Comparison of ENCODE assay signal across 8 mouse cellular contexts in the genomic region with DNA sequence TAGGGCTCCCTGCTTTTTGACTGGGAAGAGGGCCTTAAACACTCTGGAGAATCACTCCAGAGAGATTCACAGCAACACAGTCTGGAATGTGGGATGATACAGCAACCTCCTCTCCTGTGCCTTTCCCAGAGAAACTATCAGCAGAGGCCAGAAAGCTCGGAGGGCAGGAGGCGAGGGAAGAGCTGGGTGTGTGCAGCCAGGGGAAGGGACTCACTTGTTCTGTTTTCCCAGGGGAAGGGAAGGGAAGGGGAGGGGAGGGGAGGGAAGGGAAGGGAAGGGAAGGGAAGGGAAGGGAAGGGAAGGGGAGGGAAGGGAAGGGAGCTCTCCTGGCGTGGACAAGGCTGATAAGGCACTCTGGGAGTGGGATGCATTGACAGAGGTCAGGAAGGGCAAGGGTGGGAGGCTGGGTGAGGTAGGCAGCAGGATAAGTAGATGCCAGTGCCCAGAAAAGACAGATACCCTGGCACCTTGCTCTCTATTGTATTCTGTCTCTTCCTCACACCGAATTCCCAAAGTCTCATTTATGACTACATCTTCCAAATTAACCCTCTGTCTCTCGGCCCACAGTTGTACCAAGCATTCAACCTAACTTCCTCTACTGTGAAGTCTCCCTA. TPM values are rescaled to one million over a fixed set of nuclear protein-coding genes. Genes with fewer than 3 reads are reported as not detected.
DNase-seq lines count a peak whose midpoint lies in the region; ATAC-seq and TF ChIP-seq lines count a peak whose summit lies in the region.

No protein-coding gene starts in this region.

- WGBS in forebrain, postnatal 0 days = 23% methylated on average over 5 of the region's 5 CpGs
- 31% methylated on average over 5 of the region's 5 CpGs for WGBS in midbrain, embryonic 15.5 days

- peak overlapping the region; percentile 72 for H3K4me2 ChIP-seq in forebrain, postnatal 0 days (ENCODE audit: low read depth)
- H3K4me2 ChIP-seq in midbrain, embryonic 15.5 days = peak overlapping the region; percentile 83

- no peak for ATAC-seq in forebrain, postnatal 0 days
- ATAC-seq in midbrain, embryonic 15.5 days (replicated peaks) = no peak

- peaks cover 17% of the 10 kb centered on the region for H3K4me1 ChIP-seq in forebrain, postnatal 0 days (ENCODE audit: insufficient read depth)
- H3K4me1 ChIP-seq in midbrain, embryonic 15.5 days = peaks cover 41% of the 10 kb centered on the region

- peak overlapping the region; percentile 62; the same call in 1 of the 2 replicates for H3K27ac ChIP-seq in forebrain, postnatal 0 days (ENCODE audit: low read depth, low read length)
- 0 out of 2 replicates have a peak overlapping the region, but pooled peaks have one; percentile 98 for H3K27ac ChIP-seq in midbrain, embryonic 15.5 days

- no peaks in the 10 kb centered on the region for H3K9me3 ChIP-seq in forebrain, postnatal 0 days (ENCODE audit: low read length)
- H3K9me3 ChIP-seq in midbrain, embryonic 15.5 days = no peaks in the 10 kb centered on the region

- H3K9ac ChIP-seq in forebrain, postnatal 0 days = peak overlapping the region; percentile 97
- H3K9ac ChIP-seq in midbrain, embryonic 15.5 days = peak overlapping the region; percentile 96

- H3K27me3 ChIP-seq in forebrain, postnatal 0 days (ENCODE audit: insufficient read depth, low read length) = no peaks in the 10 kb centered on the region
- H3K27me3 ChIP-seq in midbrain, embryonic 15.5 days (replicated peaks) = no peaks in the 10 kb centered on the region

- TF ChIP-seq CTCF in forebrain, postnatal 0 days (IDR thresholded peaks at IDR 0.05; ENCODE audit: low read depth) = no peak

- peak; percentile 14 for DNase-seq in kidney, adult 9 months
- no peak for DNase-seq in kidney, postnatal 4 days
- no peak for DNase-seq in forebrain, postnatal 0 days
- DNase-seq in kidney, postnatal 14 days = peak; percentile 34
- DNase-seq in ovary, postnatal 36 days (ENCODE audit: low spot score) = no peak
- DNase-seq in spleen, postnatal 4 days (ENCODE audit: low spot score in 2 of 2) = no peak
- DNase-seq in urinary bladder, postnatal 25 days (ENCODE audit: low spot score) = no peak

- H3K4me3 ChIP-seq in forebrain, postnatal 0 days (ENCODE audit: low read depth, low read length) = peak overlapping the region; percentile 91
- peak overlapping the region; percentile 76 for H3K4me3 ChIP-seq in midbrain, embryonic 15.5 days

- H3K36me3 ChIP-seq in forebrain, postnatal 0 days (ENCODE audit: insufficient read depth) = peaks cover 43% of the 10 kb centered on the region
- H3K36me3 ChIP-seq in midbrain, embryonic 15.5 days (replicated peaks) = peaks cover 33% of the 10 kb centered on the region

RNA-seq across cellular contexts. Expression of a gene that starts 2.7 kb away (rescaled TPM):
- total RNA-seq in forebrain, postnatal 0 days (2014; rRNA removed) = 93.5 and 135 TPM in 2 replicates
- 51.8 and 60.1 TPM in 2 replicates for polyA plus RNA-seq in forebrain, postnatal 0 days (2015; fragmentation: Nextera tagmentation; extraction: Ambion mirVana)
- polyA plus RNA-seq in midbrain, embryonic 15.5 days (2015; fragmentation: Nextera tagmentation; extraction: Ambion mirVana) = 59.3 and 63.1 TPM in 2 replicates

Comparison
In these comparisons a context has a peak if more than half of its experiments do, and no peak if none do; other contexts are left out.
1. DNase-seq: peak in kidney, adult 9 months (single experiment) and kidney, postnatal 14 days (single experiment); none in kidney, postnatal 4 days (0 of 2), forebrain, postnatal 0 days (single experiment), ovary, postnatal 36 days (single experiment), spleen, postnatal 4 days (0 of 2) and urinary bladder, postnatal 25 days (single experiment).